Mouse (Mus musculus): ENCODE data around the gene Tbx5.
A peak's percentile ranks its signal among the peaks of the same experiment; 100 is the strongest.
"Not testable (repeated sequence)": the region's sequence is repeated elsewhere in the genome, so short reads cannot be mapped to it uniquely, and the experiment has no call there.

Tbx5 gene

GRCm38 (mm10) chr5:119844366-119844765 lies 11.9 kb downstream of the Tbx5 start:
- DNase-seq, result no peak

- DNase-seq, result no peak
Measured at GRCm38 (mm10) chr5:119844994-119845393, 12.5 kb downstream of the Tbx5 start.

- no peak for DNase-seq
Measured at GRCm38 (mm10) chr5:119857052-119857451, 24.6 kb downstream of the Tbx5 start.

DNA sequence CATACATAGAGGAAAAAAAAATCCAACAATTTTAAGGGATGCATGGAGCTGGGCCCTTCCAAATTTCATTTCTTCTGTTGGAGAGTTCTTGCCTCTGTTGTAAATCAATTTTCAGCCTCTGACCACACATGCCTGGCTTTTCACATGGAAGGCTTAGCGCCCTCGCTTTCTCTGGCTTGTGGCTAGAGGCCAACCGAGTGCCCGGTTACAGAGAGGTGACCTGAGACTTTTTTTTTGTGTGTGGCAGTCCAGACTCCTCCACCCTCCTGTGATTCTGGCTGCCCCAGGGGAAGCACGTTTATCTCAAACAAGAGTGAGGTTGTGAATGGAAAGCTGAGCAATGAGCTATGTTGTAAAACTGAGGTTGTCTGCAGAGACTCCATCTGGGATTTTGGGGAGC lies 28.8 kb downstream of the Tbx5 start:
- DNase-seq, result no peak

- DNase-seq, result no peak
Measured at GRCm38 (mm10) chr5:119862431-119862830, 30.0 kb downstream of the Tbx5 start.

DNA sequence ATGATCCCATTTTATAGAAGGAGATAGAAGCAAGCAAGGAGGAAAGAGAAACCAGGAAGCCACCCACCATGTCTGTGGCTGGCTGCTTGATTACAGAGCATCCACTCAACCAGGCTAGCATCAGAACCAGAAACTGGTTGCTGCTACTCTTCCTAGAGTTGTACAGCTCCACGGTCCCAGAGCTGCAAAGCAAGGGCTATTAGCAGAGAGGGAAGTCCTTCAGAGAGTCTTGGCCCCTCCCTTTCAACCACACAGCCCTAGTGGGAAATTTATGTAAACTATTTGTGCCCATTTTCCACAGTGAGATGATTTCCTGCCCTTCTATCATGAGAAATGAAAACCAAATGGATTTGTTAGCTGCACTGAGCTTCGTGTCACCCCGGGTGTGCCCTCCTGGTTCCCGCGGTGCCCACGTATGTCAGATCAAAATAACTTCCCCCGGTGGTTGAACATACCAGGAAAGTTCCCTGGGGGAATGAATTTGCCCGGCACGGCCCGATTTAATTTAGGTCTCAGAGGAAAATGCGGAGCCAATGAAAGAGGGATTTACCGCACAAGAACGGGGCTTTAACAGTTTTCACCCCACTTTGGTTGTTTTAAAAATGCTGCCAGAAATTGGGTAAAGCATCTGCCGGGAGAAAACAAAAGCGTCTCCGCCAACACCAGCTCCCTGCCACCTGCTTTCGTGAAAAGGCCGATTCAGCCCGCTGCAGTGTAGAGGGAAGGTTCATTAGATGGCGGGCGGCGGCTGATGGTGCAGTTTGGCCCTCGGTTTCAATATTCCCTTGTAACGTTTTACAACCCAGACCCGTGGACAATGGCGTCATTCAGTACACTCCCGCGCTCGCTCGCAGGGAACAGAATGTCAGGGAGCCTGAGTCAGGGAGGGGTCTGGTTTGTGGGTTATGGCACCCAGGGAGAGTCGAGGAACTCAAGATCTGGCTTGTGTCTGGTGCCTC lies 34.1 kb downstream of the Tbx5 start:
- DNase-seq, result peak; percentile 28

DNA sequence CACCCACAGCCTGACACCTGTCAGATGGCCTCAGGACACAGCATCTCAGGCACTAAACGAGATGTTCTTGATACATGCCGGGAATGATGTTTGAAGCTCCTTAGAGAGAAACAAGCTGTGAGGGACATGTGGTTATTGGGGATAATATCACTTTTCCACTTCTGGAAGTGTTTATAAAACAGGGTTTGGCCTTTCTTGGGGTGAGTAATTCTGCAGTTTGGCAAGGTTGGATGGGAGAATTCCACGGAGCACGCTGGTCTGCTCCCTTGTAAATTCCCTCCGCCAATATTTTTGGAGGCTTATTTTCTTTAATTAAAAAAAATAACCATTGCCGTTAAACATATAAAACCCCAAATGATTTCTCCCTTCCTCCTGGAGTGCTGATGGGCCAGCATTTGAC lies 35.5 kb downstream of the Tbx5 start:
- no peak for DNase-seq

DNA sequence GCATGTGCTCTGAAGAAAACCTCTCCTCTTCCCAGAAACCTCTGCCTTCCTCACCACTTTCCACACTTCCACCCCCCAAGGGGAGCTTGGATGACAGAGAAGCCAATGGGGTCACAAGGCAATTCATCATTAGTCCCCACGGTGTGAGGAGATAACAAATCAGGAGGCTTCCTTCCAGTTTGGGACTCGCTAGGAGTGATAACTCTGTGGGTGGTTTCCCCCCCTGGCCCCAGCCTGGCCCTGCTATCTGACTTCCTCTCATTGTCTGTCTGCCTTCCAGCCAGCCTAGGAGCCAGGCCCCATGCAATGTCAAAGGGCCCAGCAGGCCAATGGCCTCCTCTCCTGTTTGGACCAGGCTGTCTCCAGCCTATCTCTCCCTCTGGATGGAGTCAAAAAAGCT lies 43.0 kb downstream of the Tbx5 start:
- no peak for DNase-seq

DNA sequence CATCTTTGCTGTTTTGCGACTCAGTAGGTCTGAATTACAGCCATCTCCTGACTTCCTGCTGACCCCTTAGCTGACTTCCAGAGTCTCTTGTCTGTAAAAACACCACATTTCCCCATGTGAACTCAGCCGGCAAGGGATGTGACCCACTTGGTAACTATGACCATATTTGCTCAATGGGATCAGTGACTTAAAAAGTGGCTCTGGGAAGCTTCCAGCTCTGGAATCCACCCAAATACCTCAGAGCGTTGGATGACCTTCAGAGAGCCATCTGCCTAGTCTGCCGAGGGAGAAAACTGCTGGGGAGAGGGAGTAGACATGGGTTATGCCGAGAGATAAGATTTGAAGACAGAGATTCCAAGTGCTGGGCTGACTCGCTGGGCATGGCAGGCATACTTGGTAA lies 44.7 kb downstream of the Tbx5 start:
- DNase-seq, result no peak

- DNase-seq, result no peak
Measured at GRCm38 (mm10) chr5:119885595-119885994, 53.1 kb downstream of the Tbx5 start.

- no peak for DNase-seq
Measured at GRCm38 (mm10) chr5:119887381-119887780, 54.9 kb downstream of the Tbx5 start.

DNA sequence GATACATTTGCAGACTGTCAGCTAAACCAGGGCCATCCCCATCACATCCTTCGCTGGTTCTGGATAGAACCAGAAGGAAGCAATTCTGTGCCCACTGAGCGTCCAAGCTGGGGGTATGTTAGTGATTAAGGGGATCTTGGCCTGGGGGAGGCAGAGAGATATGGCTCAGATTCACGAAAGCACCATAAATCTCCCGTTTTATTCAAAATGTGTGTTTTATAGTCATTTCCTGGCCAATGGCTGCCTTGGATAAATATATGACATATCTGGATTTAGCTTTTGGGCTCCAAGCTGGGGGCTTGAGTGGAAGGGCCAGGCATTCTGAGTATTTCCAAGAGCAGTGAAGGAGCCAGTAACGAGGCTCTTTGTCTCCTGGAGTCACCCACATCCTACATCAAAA lies 59.5 kb downstream of the Tbx5 start:
- no peak for DNase-seq

GRCm38 (mm10) chr5:119893060-119893459 lies 60.6 kb downstream of the Tbx5 start:
- DNase-seq, result no peak

GRCm38 (mm10) chr5:119896605-119897004 lies 64.1 kb downstream of the Tbx5 start:
- no peak for DNase-seq

DNA sequence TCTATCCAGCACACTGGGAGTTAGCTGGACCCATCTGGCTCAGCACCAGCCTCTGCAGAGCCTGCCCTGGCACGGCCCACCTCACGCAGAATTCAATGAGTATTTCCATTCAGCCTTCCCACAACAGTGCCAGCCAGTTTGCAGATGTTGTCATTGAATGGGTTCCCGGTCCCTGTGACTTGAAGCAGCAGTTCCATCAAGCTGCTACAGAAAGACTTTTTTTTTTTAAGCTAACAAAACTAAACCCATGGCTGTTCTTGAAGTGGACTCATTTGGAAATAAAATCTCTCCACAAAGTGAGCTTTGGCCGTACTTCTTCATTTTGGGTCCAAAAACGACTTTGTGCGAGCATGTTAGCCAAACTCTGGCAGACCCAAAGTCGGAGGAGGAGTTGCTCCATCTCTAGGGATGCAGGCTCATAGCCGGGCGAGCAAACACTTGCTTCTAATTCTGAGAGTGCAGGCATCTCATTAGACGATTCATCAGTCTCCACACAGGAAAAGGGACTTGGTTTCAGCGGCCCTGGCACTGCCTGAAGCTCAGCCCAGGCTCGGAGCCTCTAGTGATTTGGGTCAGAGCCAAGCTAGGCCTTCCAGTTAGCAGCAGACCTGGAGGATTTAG lies 84.2 kb downstream of the Tbx5 start:
- peak; percentile 75 for DNase-seq

DNA sequence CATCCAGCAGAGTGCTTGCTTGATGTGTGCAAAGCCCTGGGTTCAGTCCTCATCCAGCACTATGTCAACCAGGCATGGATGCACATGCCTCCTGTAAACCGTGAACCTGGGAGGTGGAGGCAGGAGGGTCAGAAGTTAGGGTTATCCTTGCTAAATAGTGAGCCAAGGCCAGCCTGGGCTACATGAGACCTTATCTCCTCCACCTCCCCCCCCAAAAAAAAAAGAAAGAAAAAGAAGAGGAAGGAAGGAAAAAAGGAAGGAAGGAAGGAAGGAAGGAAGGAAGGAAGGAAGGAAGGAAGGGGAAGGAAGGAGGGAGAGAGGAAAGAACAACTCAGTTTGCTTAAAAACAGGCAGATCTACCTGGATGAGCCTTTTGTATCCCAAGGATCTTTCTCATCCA lies 85.9 kb downstream of the Tbx5 start:
- DNase-seq, result not testable (repeated sequence)

DNA sequence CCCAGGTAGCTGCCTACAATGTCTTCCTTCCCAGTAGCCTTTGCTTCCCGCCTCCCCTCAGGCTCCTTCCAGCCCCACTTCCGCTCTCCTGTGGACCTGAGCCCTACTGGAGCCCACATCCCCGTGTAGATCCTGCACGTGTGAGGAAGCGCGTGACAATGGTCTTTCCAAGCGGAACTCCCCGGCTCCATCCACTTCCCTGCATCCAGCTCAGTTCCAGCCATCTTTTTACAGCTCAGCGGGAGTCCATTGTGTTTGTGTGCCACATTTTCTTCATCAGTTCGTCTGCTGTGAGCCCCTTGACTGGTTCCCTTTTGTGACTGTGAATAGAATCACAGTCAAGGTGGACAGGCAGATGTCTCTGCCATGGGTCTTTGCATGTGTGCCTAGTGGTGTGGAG lies 88.5 kb downstream of the Tbx5 start:
- no peak for DNase-seq

GRCm38 (mm10) chr5:119922229-119922628 lies 89.8 kb downstream of the Tbx5 start:
- DNase-seq, result no peak
